Mouse (Mus musculus): ENCODE results near the gene Cyp4f39.

GRCm38 (mm10) chr17:32505851-32506728, 53.6 kb downstream of the Cyp4f39 start, which contains the start of gene Cyp4f17:
- TF ChIP-seq CTCF (IDR thresholded peaks at IDR 0.05) (no peak), EP300 (IDR thresholded peaks at IDR 0.05) (no peak)

Measured in lung, postnatal 0 days (tissue).